Mouse (Mus musculus): ENCODE measurements around the gene Lcn10.

DNA sequence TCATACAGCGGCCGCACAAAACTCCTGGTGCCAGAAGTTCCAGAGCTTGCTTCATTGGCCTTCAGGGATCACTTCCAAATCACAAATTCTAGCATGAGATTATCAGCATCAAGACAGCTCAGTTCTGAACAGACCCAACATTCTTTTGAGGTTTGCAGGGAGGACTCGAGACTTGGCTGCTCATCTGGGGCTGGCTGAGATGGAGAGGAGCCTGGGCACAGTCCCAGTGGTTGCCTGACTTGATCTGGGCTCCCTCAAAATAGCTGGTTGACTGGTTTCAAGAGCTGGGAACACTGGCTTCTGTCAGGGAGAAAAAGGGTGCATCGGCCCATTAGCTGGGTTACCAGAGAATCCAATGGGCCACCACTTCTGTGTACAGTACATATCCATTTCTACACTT lies 25.8 kb upstream of the Lcn10 start:
- TF ChIP-seq POLR2A (IDR thresholded peaks at IDR 0.05; ENCODE audit: insufficient read depth, low read length) (no peak), CTCF (IDR thresholded peaks at IDR 0.05; ENCODE audit: low read depth, low read length) (no peak), EP300 (IDR thresholded peaks at IDR 0.05; ENCODE audit: insufficient read depth, low read depth, low read length) (no peak)
